Mouse (Mus musculus) layer of hippocampus, adult 18-20 months (tissue): ENCODE data around the gene Ttll13. TPM values are rescaled to one million over a fixed set of nuclear protein-coding genes. Genes with fewer than 3 reads are reported as not detected.

Source experiments
- DNase-seq, 2 experiments: peaks; one replicate each; pipeline ENCODE4 v3.0.0; 2022; ENCODE audit warnings: low spot score in 2 of 2
- long read RNA-seq: library from polyadenylated mRNA; stranded (forward); transcript quantifications from one replicate; pipeline ENCODE4 v2.0.0, GENCODE M21; 2021
- total RNA-seq, 2 experiments: library from RNA; stranded (reverse); gene quantifications; 2 replicates each; pipeline ENCODE4 v1.2.3; 2021

Ttll13 gene
- 1 to 10 TPM; 1.9 to 2.8 TPM for total RNA-seq
- long read RNA-seq, partial matches to known transcripts = 0 of 1 reads
- long read RNA-seq, other reads (novel, unspliced or antisense) = 1 of 1 reads

- peak; percentile 94 to 98 for DNase-seq
Measured at GRCm38 (mm10) chr7:80246148-80246721, at the start of gene Ttll13. Gene Ttll13 (plus strand): TSS chr7:80246376.

- no peak for DNase-seq
Measured at GRCm38 (mm10) chr7:80197371-80197770, 48.8 kb upstream of the Ttll13 start.

GRCm38 (mm10) chr7:80197941-80198778 is 48.0 kb upstream of the Ttll13 start:
- DNase-seq = peak; percentile 69 to 70

GRCm38 (mm10) chr7:80198863-80199262 is 47.3 kb upstream of the Ttll13 start:
- no peak for DNase-seq

- no peak for DNase-seq
Measured at GRCm38 (mm10) chr7:80199286-80199685, 46.9 kb upstream of the Ttll13 start.

- DNase-seq = no peak
Measured at GRCm38 (mm10) chr7:80199851-80200587, 46.2 kb upstream of the Ttll13 start.

GRCm38 (mm10) chr7:80200588-80200945 is 45.6 kb upstream of the Ttll13 start:
- DNase-seq = no peak

- no peak for DNase-seq
Measured at GRCm38 (mm10) chr7:80200963-80201539, 45.1 kb upstream of the Ttll13 start.

- no peak for DNase-seq
Measured at GRCm38 (mm10) chr7:80201888-80202540, 44.2 kb upstream of the Ttll13 start.

- DNase-seq = no peak
Measured at GRCm38 (mm10) chr7:80202961-80203360, 43.2 kb upstream of the Ttll13 start.

- no peak for DNase-seq
Measured at GRCm38 (mm10) chr7:80203638-80204096, 42.5 kb upstream of the Ttll13 start.

GRCm38 (mm10) chr7:80204362-80204761 is 41.8 kb upstream of the Ttll13 start:
- DNase-seq = no peak

GRCm38 (mm10) chr7:80204961-80205360 is 41.2 kb upstream of the Ttll13 start:
- no peak for DNase-seq

- DNase-seq = no peak
Measured at GRCm38 (mm10) chr7:80205705-80206589, 40.2 kb upstream of the Ttll13 start.

- DNase-seq = no peak
Measured at GRCm38 (mm10) chr7:80207314-80207731, 38.9 kb upstream of the Ttll13 start.

- DNase-seq = no peak
Measured at GRCm38 (mm10) chr7:80208026-80208642, 38.0 kb upstream of the Ttll13 start.

- no peak for DNase-seq
Measured at GRCm38 (mm10) chr7:80208738-80209430, 37.3 kb upstream of the Ttll13 start.

- no peak for DNase-seq
Measured at GRCm38 (mm10) chr7:80209669-80210068, 36.5 kb upstream of the Ttll13 start.

- no peak for DNase-seq
Measured at GRCm38 (mm10) chr7:80210982-80211381, 35.2 kb upstream of the Ttll13 start.
